Mouse (Mus musculus) liver, adult 2 months (tissue): ENCODE results near the gene Crot.

ENCODE experiments used
- CTCF ChIP-seq: fragments of 200-500 bp; IDR thresholded peaks from 2 replicates; pipeline ENCODE4 v1.5.1; 2011; ENCODE audit warnings: low read depth, low read length, control low read depth
- POLR2A ChIP-seq: fragments of 200-500 bp; IDR thresholded peaks from 2 replicates; pipeline ENCODE4 v1.6.1; 2011; ENCODE audit warnings: low read length, control low read depth; ENCODE audit not compliant: insufficient read depth; ENCODE audit errors: extremely low read depth

DNA sequence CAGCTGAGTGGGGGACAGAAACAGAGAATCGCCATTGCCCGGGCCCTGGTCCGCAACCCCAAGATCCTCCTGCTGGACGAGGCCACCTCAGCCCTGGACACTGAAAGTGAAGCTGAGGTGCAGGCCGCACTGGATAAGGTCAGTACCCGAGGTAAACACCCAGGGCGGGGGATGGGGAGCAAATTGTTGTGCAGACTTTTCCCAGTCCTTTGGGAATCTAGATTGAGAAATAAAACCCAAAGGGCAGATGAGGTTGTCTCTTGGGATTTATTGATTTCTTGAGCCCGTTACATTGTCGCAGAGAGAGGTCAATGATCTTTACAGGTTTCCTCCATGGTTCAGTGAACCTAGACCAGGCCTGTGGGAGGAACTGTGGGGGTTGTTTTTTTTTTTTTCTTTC is 68.7 kb downstream of the Crot start:
- no peak for TF ChIP-seq POLR2A
- peak; percentile 33; the same call in 1 of the 2 replicates for TF ChIP-seq CTCF
